Mouse (Mus musculus) neural tube, embryonic 14.5 days (tissue): ENCODE results near the gene Sun3. TPM values are rescaled to one million over a fixed set of nuclear protein-coding genes. Genes with fewer than 3 reads are reported as not detected.

Source experiments
- ATAC-seq: fragments of 200-750 bp; cut with Nextera tagmentation; 2 replicates; pipeline ENCODE4 v1.8.0; 2017; ENCODE audit warnings: low read depth, mild to moderate bottlenecking, moderate TSS enrichment, moderate library complexity
- H3K27ac ChIP-seq: fragments of 300-500 bp; sonication (generic); 2 replicates; pipeline ENCODE4 v1.5.1; 2014; ENCODE audit warnings: low read depth, mild to moderate bottlenecking, control low read depth, low read length, moderate library complexity, mixed read lengths
- H3K27me3 ChIP-seq: fragments of 300-500 bp; sonication (generic); 2 replicates; pipeline ENCODE4 v1.6.1; 2014; ENCODE audit warnings: low read length; ENCODE audit not compliant: control insufficient read depth, insufficient read depth
- H3K36me3 ChIP-seq: fragments of 300-500 bp; sonication (generic); 2 replicates; pipeline ENCODE4 v1.6.1; 2014; ENCODE audit warnings: low read length, mixed read lengths; ENCODE audit not compliant: control insufficient read depth, insufficient read depth
- H3K4me1 ChIP-seq: fragments of 300-500 bp; sonication (generic); 2 replicates; pipeline ENCODE4 v1.6.1; 2014; ENCODE audit warnings: low read length; ENCODE audit not compliant: control insufficient read depth, insufficient read depth
- H3K4me2 ChIP-seq: fragments of 300-500 bp; sonication (generic); 2 replicates; pipeline ENCODE4 v1.6.1; 2014; ENCODE audit warnings: mild to moderate bottlenecking, low read depth, low read length, control low read depth
- H3K4me3 ChIP-seq: fragments of 300-500 bp; sonication (generic); 2 replicates; pipeline ENCODE4 v1.5.1; 2014; ENCODE audit warnings: low read depth, low read length, control low read depth, mixed read lengths
- H3K9ac ChIP-seq: fragments of 300-500 bp; sonication (generic); replicated peaks from 2 replicates; pipeline ENCODE4 v1.6.1; 2014; ENCODE audit warnings: low read depth, mild to moderate bottlenecking, control low read depth, low read length, mixed read lengths
- H3K9me3 ChIP-seq: fragments of 300-500 bp; sonication (generic); 2 replicates; pipeline ENCODE4 v1.6.1; 2016; ENCODE audit warnings: low read length; ENCODE audit not compliant: control insufficient read depth
- WGBS: fragments of 180-500 bp; shearing (Covaris S2); extraction: QIAGEN DNeasy Blood & Tissue Kit; methylation state at CpG from one replicate; pipeline ENCODE4 v1.1.7; 2014; 5-methylcytosine and 5-hydroxymethylcytosine counted together
- polyA plus RNA-seq: library from polyadenylated mRNA; unstranded; fragments of >200 nt; fragmentation: Nextera tagmentation; extraction: Ambion mirVana; gene quantifications from 2 replicates; pipeline ENCODE4 v1.2.1, GENCODE M21; 2014

Sun3 gene
- polyA plus RNA-seq, result 0.35 and 0.61 TPM in 2 replicates

DNA sequence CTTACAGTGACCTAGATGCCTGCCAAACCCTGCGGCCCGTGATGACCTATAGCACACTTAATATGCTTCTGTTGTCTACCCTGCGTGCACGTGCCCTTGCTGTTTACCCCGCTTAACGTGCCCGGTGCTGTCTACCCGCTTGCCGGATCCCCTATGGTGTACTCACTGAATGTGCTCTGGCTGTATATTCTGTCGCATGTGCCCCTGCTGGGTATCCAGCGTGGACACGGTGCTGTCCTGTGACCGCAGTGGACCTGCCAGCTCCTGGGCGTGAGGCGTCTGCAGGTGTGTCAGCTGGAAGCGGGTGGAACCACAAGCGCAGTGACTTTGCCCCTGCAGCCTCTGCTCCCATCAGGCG, at the start of gene Sun3:
Gene Sun3, minus strand, starts transcription at position 289 of the 358 bp plus-strand sequence.
- Histone ChIP-seq H3K27ac (no peak within 1 kb of the TSS), H3K4me3 (peak within 1 kb of the TSS; percentile 45), H3K4me1 (no peaks in the 10 kb centered on the region), H3K4me2 (peak within 1 kb of the TSS; percentile 97), H3K36me3 (no peaks in the 10 kb centered on the region), H3K9me3 (no peaks in the 10 kb centered on the region), H3K9ac (peak within 1 kb of the TSS; percentile 28; the same call in 1 of the 2 replicates), H3K27me3 (no peaks in the 10 kb centered on the region)
- ATAC-seq, result peak; percentile 80
- WGBS, result under 1% methylated on average over 18 of the region's 18 CpGs

DNA sequence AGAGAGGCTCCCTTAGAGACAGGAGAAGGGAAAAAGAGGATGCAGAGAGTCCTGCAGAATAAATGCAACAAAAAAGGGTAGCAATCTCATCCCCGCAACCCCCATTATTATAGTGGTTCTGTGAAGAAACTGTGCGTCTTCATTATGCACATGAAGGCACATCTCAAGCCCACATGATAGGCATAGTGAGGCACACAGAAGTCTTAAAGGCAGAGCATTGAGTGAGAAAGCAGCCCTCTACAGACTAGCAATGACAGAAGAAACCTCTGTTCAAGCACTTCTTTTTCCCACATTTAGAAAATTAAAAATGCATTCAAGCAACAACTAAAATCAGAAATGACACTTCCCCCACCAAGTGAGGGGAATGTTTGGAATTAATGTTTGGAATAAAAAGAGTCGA, 27.7 kb upstream of the Sun3 start:
- Histone ChIP-seq H3K4me3 (no peak overlapping the region), H3K36me3 (no peaks in the 10 kb centered on the region), H3K4me1 (no peaks in the 10 kb centered on the region), H3K27ac (no peak overlapping the region), H3K9ac (no peak overlapping the region), H3K4me2 (no peak overlapping the region), H3K9me3 (no peaks in the 10 kb centered on the region), H3K27me3 (no peaks in the 10 kb centered on the region)
- no peak for ATAC-seq
- WGBS, result 85% methylated on average over 3 of the region's 3 CpGs

- Histone ChIP-seq H3K27ac (no peak overlapping the region), H3K27me3 (no peaks in the 10 kb centered on the region), H3K4me2 (no peak overlapping the region), H3K36me3 (no peaks in the 10 kb centered on the region), H3K9me3 (no peaks in the 10 kb centered on the region), H3K4me1 (no peaks in the 10 kb centered on the region), H3K9ac (no peak overlapping the region), H3K4me3 (no peak overlapping the region)
- ATAC-seq, result no peak
- WGBS, result 79% methylated on average over 5 of the region's 5 CpGs
Observed at GRCm38 (mm10) chr11:9060484-9060883, 11.7 kb upstream of the Sun3 start.

- no peak overlapping the region for H3K4me3 ChIP-seq
- no peaks in the 10 kb centered on the region for H3K4me1 ChIP-seq
- H3K9ac ChIP-seq, result no peak overlapping the region
- H3K36me3 ChIP-seq, result no peaks in the 10 kb centered on the region
- WGBS, result 94% methylated on average over 1 of the region's 1 CpGs
- H3K27ac ChIP-seq, result no peak overlapping the region
- no peak overlapping the region for H3K4me2 ChIP-seq
- H3K27me3 ChIP-seq, result no peaks in the 10 kb centered on the region
- ATAC-seq, result no peak
- H3K9me3 ChIP-seq, result no peaks in the 10 kb centered on the region
Observed at GRCm38 (mm10) chr11:9060029-9060428, 11.2 kb upstream of the Sun3 start.

- H3K9ac ChIP-seq, result no peak overlapping the region
- H3K9me3 ChIP-seq, result no peaks in the 10 kb centered on the region
- H3K36me3 ChIP-seq, result no peaks in the 10 kb centered on the region
- 90% methylated on average over 4 of the region's 4 CpGs for WGBS
- H3K27ac ChIP-seq, result no peak overlapping the region
- H3K4me1 ChIP-seq, result no peaks in the 10 kb centered on the region
- H3K4me3 ChIP-seq, result no peak overlapping the region
- H3K4me2 ChIP-seq, result no peak overlapping the region
- no peaks in the 10 kb centered on the region for H3K27me3 ChIP-seq
- ATAC-seq, result no peak
Observed at GRCm38 (mm10) chr11:9057711-9058110, 8.9 kb upstream of the Sun3 start.

DNA sequence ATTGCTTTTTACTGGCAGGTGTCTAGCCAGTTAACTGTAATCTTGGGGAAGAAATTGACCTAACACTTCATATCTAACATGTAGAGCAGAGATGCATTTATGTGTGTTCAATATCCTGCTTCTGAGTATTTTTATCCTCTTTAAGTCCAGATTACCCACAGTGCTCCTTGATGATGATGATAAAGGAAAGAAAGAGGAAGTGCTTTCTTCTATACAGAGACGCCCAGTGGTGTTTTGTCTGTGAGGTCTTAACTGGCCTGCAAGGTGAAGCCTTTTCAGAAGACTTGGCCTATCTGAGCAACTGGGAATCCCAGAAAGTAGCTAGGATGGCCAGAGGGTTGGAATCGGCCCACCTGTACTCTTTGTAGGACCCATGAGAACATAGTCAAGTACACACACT, 8.1 kb upstream of the Sun3 start:
- no peak overlapping the region for H3K9ac ChIP-seq
- no peaks in the 10 kb centered on the region for H3K27me3 ChIP-seq
- WGBS, result 83% methylated on average over 2 of the region's 2 CpGs
- no peaks in the 10 kb centered on the region for H3K9me3 ChIP-seq
- H3K4me3 ChIP-seq, result no peak overlapping the region
- H3K27ac ChIP-seq, result no peak overlapping the region
- no peak for ATAC-seq
- H3K36me3 ChIP-seq, result no peaks in the 10 kb centered on the region
- H3K4me1 ChIP-seq, result no peaks in the 10 kb centered on the region
- no peak overlapping the region for H3K4me2 ChIP-seq

GRCm38 (mm10) chr11:9051895-9052294, 3.1 kb upstream of the Sun3 start:
- Histone ChIP-seq H3K9me3 (no peaks in the 10 kb centered on the region), H3K4me3 (no peak overlapping the region), H3K27ac (no peak overlapping the region), H3K36me3 (no peaks in the 10 kb centered on the region), H3K4me2 (no peak overlapping the region), H3K9ac (no peak overlapping the region), H3K27me3 (no peaks in the 10 kb centered on the region), H3K4me1 (no peaks in the 10 kb centered on the region)
- no peak for ATAC-seq
- WGBS, result 74% methylated on average over 2 of the region's 2 CpGs

GRCm38 (mm10) chr11:9050241-9050640, 1.4 kb upstream of the Sun3 start:
- Histone ChIP-seq H3K9ac (no peak overlapping the region), H3K27ac (no peak overlapping the region), H3K4me3 (no peak overlapping the region), H3K27me3 (no peaks in the 10 kb centered on the region), H3K4me1 (no peaks in the 10 kb centered on the region), H3K36me3 (no peaks in the 10 kb centered on the region), H3K9me3 (no peaks in the 10 kb centered on the region), H3K4me2 (no peak overlapping the region)
- no peak for ATAC-seq
- WGBS, result 79% methylated on average over 4 of the region's 4 CpGs

DNA sequence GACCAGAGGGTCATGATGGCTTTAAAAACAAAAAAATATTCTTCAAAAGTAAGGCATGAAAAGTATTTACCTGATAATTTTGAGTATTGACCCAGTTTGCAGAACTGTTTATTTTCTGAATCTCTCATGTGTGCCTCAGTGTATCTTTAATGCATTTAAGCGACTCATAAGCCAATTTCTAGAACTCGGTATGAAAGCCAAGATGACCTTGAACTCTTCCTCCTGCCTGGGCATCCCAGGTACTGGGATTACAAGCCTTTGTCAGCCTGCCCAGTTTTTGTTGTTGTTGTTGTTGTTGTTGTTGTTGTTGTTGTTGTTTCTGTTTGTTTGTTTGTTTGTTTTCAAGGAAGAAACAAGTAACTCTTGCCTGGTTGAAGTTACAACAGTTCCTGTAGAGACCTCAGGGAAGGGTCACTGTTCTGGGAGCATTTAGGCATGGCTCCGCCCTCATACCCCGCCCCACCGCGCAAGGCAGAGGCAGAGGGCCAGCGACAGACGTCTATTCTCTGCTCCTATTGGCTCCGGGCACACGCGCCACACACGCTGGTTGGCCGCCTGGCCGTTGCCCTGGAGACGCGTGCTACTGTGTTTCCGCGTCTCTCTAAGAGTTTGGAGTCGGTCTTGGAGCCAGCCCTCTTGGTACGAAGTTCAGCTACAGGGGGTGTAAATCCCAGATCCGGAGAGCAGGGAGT, 634 bp downstream of the Sun3 start, which contains the start of gene Gm11992:
Gene Gm11992, plus strand, starts transcription at position 584 of the 692 bp plus-strand sequence.
- Histone ChIP-seq H3K36me3 (no peaks in the 10 kb centered on the region), H3K27me3 (no peaks in the 10 kb centered on the region), H3K27ac (no peak within 1 kb of the TSS), H3K9me3 (no peaks in the 10 kb centered on the region), H3K4me1 (no peaks in the 10 kb centered on the region), H3K4me2 (peak within 1 kb of the TSS; percentile 97), H3K9ac (peak within 1 kb of the TSS; percentile 28; the same call in 1 of the 2 replicates), H3K4me3 (peak within 1 kb of the TSS; percentile 45)
- WGBS, result 4% methylated on average over 21 of the region's 21 CpGs
- peak; percentile 100 for ATAC-seq
